Mouse (Mus musculus): Measurements from ENCODE around the gene Riox2. TPM values are rescaled to one million over a fixed set of nuclear protein-coding genes. Genes with fewer than 3 reads are reported as not detected.
A peak's percentile ranks its signal among the peaks of the same experiment; 100 is the strongest.
"Not testable (repeated sequence)": the region's sequence is repeated elsewhere in the genome, so short reads cannot be mapped to it uniquely, and the experiment has no call there.

Gene Riox2
- polyA plus RNA-seq (2015; fragmentation: Nextera tagmentation; extraction: Ambion mirVana): 32.3 and 34.1 TPM in 2 replicates

GRCm38 (mm10) chr16:59471637-59472278 lies at the start of gene Riox2:
Gene Riox2 (plus strand): TSS chr16:59471775.
- ATAC-seq: peak; percentile 97
- peak within 1 kb of the TSS; percentile 79 for H3K4me3 ChIP-seq (ENCODE audit: low read length)
- no peaks in the 10 kb centered on the region for H3K36me3 ChIP-seq (ENCODE audit: control insufficient read depth, insufficient read depth, low read length)
- no peaks in the 10 kb centered on the region for H3K9me3 ChIP-seq (ENCODE audit: control insufficient read depth, low read length)
- no peaks in the 10 kb centered on the region for H3K27me3 ChIP-seq (replicated peaks; ENCODE audit: control insufficient read depth, insufficient read depth, low read length)
- peak within 1 kb of the TSS; percentile 59 for H3K27ac ChIP-seq (ENCODE audit: low read length)
- peak within 1 kb of the TSS; percentile 60 for H3K4me2 ChIP-seq (ENCODE audit: low read depth, low read length)
- WGBS: 2% methylated on average over 56 of the region's 56 CpGs
- H3K4me1 ChIP-seq (ENCODE audit: control insufficient read depth, insufficient read depth, low read length): peaks cover 8% of the 10 kb centered on the region; the same call in 1 of the 2 replicates
- peak within 1 kb of the TSS; percentile 79 for H3K9ac ChIP-seq (ENCODE audit: low read depth, low read length)

- 67% methylated on average over 7 of the region's 7 CpGs for WGBS
- Histone ChIP-seq H3K27ac (ENCODE audit: low read length) (no peak overlapping the region), H3K36me3 (ENCODE audit: control insufficient read depth, insufficient read depth, low read length) (no peaks in the 10 kb centered on the region), H3K9me3 (ENCODE audit: control insufficient read depth, low read length) (no peaks in the 10 kb centered on the region), H3K4me1 (ENCODE audit: control insufficient read depth, insufficient read depth, low read length) (no peaks in the 10 kb centered on the region), H3K27me3 (replicated peaks; ENCODE audit: control insufficient read depth, insufficient read depth, low read length) (no peaks in the 10 kb centered on the region), H3K4me2 (ENCODE audit: low read depth, low read length) (no peak overlapping the region), H3K4me3 (ENCODE audit: low read length) (no peak overlapping the region), H3K9ac (ENCODE audit: low read depth, low read length) (no peak overlapping the region)
- ATAC-seq: no peak
These were observed 43.6 kb upstream of the Riox2 start for GRCm38 (mm10) chr16:59427960-59428359.

GRCm38 (mm10) chr16:59433181-59433580 lies 38.4 kb upstream of the Riox2 start:
- WGBS: 69% methylated on average over 11 of the region's 11 CpGs
- no peak for ATAC-seq
- no peak overlapping the region for H3K27ac ChIP-seq (ENCODE audit: low read length)
- no peak overlapping the region for H3K4me3 ChIP-seq (ENCODE audit: low read length)
- H3K4me1 ChIP-seq (ENCODE audit: control insufficient read depth, insufficient read depth, low read length): no peaks in the 10 kb centered on the region
- H3K36me3 ChIP-seq (ENCODE audit: control insufficient read depth, insufficient read depth, low read length): no peaks in the 10 kb centered on the region
- H3K9ac ChIP-seq (ENCODE audit: low read depth, low read length): no peak overlapping the region
- H3K9me3 ChIP-seq (ENCODE audit: control insufficient read depth, low read length): no peaks in the 10 kb centered on the region
- no peak overlapping the region for H3K4me2 ChIP-seq (ENCODE audit: low read depth, low read length)
- no peaks in the 10 kb centered on the region for H3K27me3 ChIP-seq (replicated peaks; ENCODE audit: control insufficient read depth, insufficient read depth, low read length)

GRCm38 (mm10) chr16:59444880-59445559 lies 26.6 kb upstream of the Riox2 start:
- 80% methylated on average over 7 of the region's 7 CpGs for WGBS
- ATAC-seq: no peak
- Histone ChIP-seq H3K9ac (ENCODE audit: low read depth, low read length) (no peak overlapping the region), H3K4me3 (ENCODE audit: low read length) (no peak overlapping the region), H3K27ac (ENCODE audit: low read length) (no peak overlapping the region), H3K36me3 (ENCODE audit: control insufficient read depth, insufficient read depth, low read length) (no peaks in the 10 kb centered on the region), H3K27me3 (replicated peaks; ENCODE audit: control insufficient read depth, insufficient read depth, low read length) (no peaks in the 10 kb centered on the region), H3K4me2 (ENCODE audit: low read depth, low read length) (no peak overlapping the region), H3K9me3 (ENCODE audit: control insufficient read depth, low read length) (no peaks in the 10 kb centered on the region), H3K4me1 (ENCODE audit: control insufficient read depth, insufficient read depth, low read length) (no peaks in the 10 kb centered on the region)

GRCm38 (mm10) chr16:59448181-59448580 lies 23.4 kb upstream of the Riox2 start:
- H3K4me1 ChIP-seq (ENCODE audit: control insufficient read depth, insufficient read depth, low read length): no peaks in the 10 kb centered on the region
- H3K4me3 ChIP-seq (ENCODE audit: low read length): no peak overlapping the region
- no peak for ATAC-seq
- H3K9me3 ChIP-seq (ENCODE audit: control insufficient read depth, low read length): no peaks in the 10 kb centered on the region
- no peaks in the 10 kb centered on the region for H3K36me3 ChIP-seq (ENCODE audit: control insufficient read depth, insufficient read depth, low read length)
- H3K4me2 ChIP-seq (ENCODE audit: low read depth, low read length): no peak overlapping the region
- no peak overlapping the region for H3K9ac ChIP-seq (ENCODE audit: low read depth, low read length)
- no peaks in the 10 kb centered on the region for H3K27me3 ChIP-seq (replicated peaks; ENCODE audit: control insufficient read depth, insufficient read depth, low read length)
- H3K27ac ChIP-seq (ENCODE audit: low read length): no peak overlapping the region
- WGBS: 83% methylated on average over 1 of the region's 1 CpGs

- Histone ChIP-seq H3K4me3 (ENCODE audit: low read length) (no peak overlapping the region), H3K27ac (ENCODE audit: low read length) (no peak overlapping the region), H3K4me2 (ENCODE audit: low read depth, low read length) (no peak overlapping the region), H3K36me3 (ENCODE audit: control insufficient read depth, insufficient read depth, low read length) (no peaks in the 10 kb centered on the region), H3K27me3 (replicated peaks; ENCODE audit: control insufficient read depth, insufficient read depth, low read length) (no peaks in the 10 kb centered on the region), H3K9ac (ENCODE audit: low read depth, low read length) (no peak overlapping the region), H3K4me1 (ENCODE audit: control insufficient read depth, insufficient read depth, low read length) (no peaks in the 10 kb centered on the region), H3K9me3 (ENCODE audit: control insufficient read depth, low read length) (no peaks in the 10 kb centered on the region)
- no peak for ATAC-seq
These were observed 22.5 kb upstream of the Riox2 start for GRCm38 (mm10) chr16:59449092-59449491.

- 84% methylated on average over 5 of the region's 5 CpGs for WGBS
- no peak for ATAC-seq
- Histone ChIP-seq H3K27me3 (replicated peaks; ENCODE audit: control insufficient read depth, insufficient read depth, low read length) (no peaks in the 10 kb centered on the region), H3K9ac (ENCODE audit: low read depth, low read length) (no peak overlapping the region), H3K27ac (ENCODE audit: low read length) (no peak overlapping the region), H3K4me3 (ENCODE audit: low read length) (no peak overlapping the region), H3K4me1 (ENCODE audit: control insufficient read depth, insufficient read depth, low read length) (no peaks in the 10 kb centered on the region), H3K4me2 (ENCODE audit: low read depth, low read length) (no peak overlapping the region), H3K36me3 (ENCODE audit: control insufficient read depth, insufficient read depth, low read length) (no peaks in the 10 kb centered on the region), H3K9me3 (ENCODE audit: control insufficient read depth, low read length) (no peaks in the 10 kb centered on the region)
These were observed 19.8 kb upstream of the Riox2 start for GRCm38 (mm10) chr16:59451813-59452212.

- H3K9me3 ChIP-seq (ENCODE audit: control insufficient read depth, low read length); ATAC-seq: not testable (repeated sequence)
- WGBS: 61% methylated on average over 3 of the region's 5 CpGs
These were observed 12.2 kb upstream of the Riox2 start for GRCm38 (mm10) chr16:59459259-59459861.

GRCm38 (mm10) chr16:59463567-59463966 lies 8.0 kb upstream of the Riox2 start:
- Histone ChIP-seq H3K36me3 (ENCODE audit: control insufficient read depth, insufficient read depth, low read length) (no peaks in the 10 kb centered on the region), H3K27ac (ENCODE audit: low read length) (no peak overlapping the region), H3K9me3 (ENCODE audit: control insufficient read depth, low read length) (no peaks in the 10 kb centered on the region), H3K9ac (ENCODE audit: low read depth, low read length) (no peak overlapping the region), H3K27me3 (replicated peaks; ENCODE audit: control insufficient read depth, insufficient read depth, low read length) (no peaks in the 10 kb centered on the region), H3K4me3 (ENCODE audit: low read length) (no peak overlapping the region), H3K4me2 (ENCODE audit: low read depth, low read length) (no peak overlapping the region), H3K4me1 (ENCODE audit: control insufficient read depth, insufficient read depth, low read length) (no peaks in the 10 kb centered on the region)
- no peak for ATAC-seq
- WGBS: 71% methylated on average over 4 of the region's 4 CpGs

More at GRCm38 (mm10) chr16:59459259-59459861, 12.2 kb upstream of the Riox2 start:
- H3K36me3 ChIP-seq (ENCODE audit: control insufficient read depth, insufficient read depth, low read length); H3K4me2 ChIP-seq (ENCODE audit: low read depth, low read length); H3K27me3 ChIP-seq (replicated peaks; ENCODE audit: control insufficient read depth, insufficient read depth, low read length); H3K9ac ChIP-seq (ENCODE audit: low read depth, low read length); H3K4me1 ChIP-seq (ENCODE audit: control insufficient read depth, insufficient read depth, low read length); H3K27ac ChIP-seq (ENCODE audit: low read length); H3K4me3 ChIP-seq (ENCODE audit: low read length): not testable (repeated sequence)
